Mouse (Mus musculus) ovary, postnatal 10 days (tissue): ENCODE results near the gene Capg.

ENCODE experiments used
- DNase-seq: peaks from one replicate; pipeline ENCODE4 v3.0.0; 2022; ENCODE audit warnings: low spot score

The Capg gene

DNA sequence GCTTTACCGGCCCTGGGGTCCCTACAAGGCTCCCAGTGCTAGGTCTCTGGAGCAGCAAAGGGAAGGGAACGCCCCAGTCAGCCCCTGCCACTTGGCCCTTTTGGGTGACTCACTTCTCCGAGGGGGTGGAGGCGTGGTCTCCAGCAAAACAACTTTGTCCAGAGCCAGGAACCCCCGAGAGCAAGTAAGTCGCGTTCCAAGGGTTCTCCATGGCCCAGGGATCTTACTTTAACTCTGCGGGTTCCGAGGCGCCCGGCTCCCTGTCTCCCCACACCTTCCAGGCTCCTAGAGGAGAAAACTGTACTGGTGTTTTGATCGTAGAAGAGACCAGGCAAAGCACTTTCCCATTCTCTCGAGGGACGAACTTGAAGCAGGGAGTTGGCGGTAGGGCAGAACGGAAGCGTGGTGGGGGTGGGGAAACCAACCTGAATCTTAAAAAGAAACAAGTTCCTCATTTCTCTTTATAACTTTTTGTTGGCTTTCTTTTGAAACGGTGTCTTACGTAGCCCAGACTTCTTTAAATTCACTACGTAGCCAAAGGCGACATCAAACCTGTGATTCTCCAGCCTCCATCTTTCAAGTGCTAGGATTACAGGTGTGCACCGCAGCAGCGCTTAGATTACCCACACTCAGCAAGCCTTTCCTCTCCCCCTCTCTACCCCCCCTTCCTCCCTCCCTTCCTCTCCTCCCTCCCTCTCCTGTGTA, at the start of gene Capg:
TSS of gene Capg (plus strand) at position 109 of the 705 bp plus-strand sequence.
- DNase-seq: peak; percentile 35

DNA sequence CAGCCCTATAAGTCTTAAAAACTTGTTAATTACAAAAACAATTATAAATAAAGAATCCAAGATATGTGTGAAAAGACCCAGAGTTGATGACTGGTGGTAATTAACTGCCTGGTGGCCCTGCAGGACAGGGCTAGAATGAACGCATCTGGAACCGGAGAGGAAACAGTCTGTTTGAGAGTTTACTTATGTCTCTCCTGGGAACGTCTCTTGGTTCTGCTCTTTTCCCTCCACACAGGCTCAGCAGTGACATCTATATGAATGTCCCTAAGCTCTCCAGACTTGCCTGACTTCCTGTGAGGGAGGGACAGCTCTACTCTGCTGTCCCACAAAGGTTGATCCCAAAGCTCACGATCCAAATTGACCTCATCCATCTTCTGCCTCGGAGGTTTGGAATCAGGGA, 45.2 kb upstream of the Capg start:
- no peak for DNase-seq

DNA sequence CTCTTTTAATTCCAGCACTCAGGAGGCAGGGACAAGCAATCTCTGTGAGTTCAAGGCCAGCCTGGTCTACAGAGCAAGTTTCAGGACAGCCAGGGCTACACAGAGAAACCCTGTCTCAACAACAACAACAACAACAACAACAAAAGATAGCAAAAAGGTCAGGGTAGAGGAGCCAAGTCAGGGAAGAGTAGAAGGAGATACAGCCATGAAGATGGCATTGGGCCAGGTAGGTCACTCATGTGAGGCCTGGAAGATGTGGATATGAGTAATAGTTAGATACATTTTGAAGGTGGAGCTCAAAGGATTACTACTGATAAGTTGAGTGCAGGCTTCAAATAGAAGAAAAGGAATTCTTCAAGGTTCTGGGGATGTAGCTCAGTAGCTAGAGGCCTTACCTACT, 40.9 kb upstream of the Capg start:
- DNase-seq: no peak

DNA sequence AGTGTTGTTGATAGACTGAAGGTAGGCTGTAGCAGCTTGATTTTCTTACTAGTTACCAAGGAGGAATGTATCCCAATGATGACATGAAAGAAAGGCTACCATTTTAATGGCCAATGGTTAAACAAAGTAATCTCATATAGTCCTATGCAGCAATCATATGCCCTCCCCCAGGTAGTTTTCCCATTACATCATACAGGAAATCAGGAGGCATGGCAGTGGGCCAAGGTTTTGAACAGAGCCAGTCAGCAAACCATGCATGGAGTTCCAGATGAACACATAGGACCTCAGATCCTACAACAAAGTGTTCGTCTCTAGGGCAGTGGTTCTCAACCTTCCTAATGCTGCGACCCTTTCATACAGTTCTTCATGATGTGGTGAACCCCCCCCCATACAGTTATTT, 40.3 kb upstream of the Capg start:
- DNase-seq: no peak

DNA sequence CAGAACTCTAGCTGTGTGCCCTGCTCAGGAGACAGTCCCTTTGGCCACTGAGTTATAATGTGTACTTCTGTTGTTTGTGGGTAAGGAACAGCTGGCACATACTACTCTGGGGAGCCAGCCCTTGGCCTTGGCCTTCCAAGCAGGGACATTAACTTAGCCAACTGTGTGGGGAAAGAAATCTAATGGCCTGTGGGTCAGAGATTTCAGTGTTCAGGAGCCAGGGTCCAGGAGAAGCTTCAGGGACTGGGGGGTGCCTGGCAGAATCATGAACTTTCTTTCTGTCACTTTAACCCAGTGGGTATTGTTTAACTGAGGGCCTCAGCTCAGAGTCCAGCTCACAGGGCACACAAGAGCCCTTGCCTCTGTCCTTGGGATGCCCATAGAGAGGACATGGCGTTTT, 38.1 kb upstream of the Capg start:
- no peak for DNase-seq

DNA sequence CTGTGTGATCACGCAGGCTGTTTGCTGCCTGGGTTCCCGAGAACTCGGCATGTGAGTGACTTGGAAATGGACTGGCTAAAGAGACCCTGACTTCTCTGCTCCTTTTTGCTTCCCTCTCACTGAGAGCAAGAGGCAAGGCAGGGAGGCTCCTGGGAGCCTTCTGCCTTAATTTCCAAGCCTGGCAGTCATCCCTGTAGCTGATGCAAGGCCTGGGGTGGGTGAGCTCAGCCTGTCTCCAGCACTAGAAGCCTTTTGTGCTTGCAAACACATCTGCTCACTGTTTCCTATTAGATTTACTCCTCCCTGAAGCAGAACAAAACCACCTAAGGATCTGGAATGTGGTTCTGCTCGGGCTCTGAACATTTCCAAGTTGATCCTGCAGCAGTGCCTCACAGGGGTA, 35.6 kb upstream of the Capg start:
- no peak for DNase-seq

DNA sequence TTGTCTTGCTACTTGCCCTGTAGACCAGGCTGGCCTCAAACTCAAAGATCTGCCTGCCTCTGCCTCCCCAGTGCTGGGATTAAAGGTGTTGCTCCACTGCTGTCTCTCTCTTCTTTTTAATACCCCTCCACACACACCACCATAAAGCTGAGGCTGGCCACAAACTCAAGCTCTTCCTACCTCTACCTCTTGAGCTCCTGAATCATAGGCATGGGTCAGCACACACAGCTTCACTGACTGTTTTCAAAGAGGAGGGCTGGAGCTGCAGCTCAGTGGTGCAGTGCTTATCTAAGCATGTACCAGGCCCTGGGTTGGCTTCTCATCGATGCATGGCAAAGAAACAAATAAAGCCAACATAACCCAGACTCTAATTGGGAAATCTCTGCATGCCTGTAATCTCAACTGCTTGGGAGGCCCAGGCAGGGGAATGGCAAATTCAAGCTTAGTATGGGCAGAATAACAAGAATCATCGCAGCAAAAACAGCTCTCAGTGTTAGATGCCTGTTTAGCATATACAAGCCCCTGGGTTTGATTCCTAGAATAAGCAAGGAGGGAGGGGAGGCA, 34.2 kb upstream of the Capg start:
- no peak for DNase-seq

DNA sequence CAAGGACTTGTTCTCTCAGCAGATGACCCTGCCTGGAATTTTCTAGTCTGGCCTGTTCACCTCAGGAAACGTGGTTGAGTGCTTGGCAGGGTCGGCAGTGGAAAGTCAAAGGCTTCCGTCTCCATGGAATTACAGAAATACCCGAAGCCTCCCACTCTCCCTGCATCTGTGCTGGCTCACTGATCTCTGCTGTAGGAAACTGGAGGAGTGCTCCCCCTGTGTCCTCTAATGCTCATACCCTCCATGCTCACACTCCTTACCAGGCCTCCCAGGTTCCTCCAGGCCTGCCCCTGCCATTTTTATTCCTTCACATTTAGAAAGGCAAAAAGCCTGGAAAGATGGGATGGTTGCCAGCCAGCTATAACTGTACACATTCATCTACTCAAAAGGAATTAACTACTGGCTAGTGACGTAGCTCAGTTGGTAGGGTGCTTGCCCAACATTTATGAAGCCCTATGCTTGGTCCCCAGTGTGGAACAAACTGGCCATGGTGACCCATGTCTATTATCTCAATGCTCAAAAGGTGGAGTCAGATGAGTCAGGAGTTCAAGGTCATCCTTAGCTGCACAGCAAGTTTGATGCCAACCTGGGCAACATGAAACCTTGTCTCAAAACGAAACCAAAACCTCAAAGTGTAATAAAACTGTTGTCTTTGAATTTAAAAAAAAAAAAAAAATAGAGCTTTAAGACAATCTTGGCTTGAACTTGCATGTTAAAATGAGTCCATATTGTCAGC, 33.3 kb upstream of the Capg start:
- no peak for DNase-seq

DNA sequence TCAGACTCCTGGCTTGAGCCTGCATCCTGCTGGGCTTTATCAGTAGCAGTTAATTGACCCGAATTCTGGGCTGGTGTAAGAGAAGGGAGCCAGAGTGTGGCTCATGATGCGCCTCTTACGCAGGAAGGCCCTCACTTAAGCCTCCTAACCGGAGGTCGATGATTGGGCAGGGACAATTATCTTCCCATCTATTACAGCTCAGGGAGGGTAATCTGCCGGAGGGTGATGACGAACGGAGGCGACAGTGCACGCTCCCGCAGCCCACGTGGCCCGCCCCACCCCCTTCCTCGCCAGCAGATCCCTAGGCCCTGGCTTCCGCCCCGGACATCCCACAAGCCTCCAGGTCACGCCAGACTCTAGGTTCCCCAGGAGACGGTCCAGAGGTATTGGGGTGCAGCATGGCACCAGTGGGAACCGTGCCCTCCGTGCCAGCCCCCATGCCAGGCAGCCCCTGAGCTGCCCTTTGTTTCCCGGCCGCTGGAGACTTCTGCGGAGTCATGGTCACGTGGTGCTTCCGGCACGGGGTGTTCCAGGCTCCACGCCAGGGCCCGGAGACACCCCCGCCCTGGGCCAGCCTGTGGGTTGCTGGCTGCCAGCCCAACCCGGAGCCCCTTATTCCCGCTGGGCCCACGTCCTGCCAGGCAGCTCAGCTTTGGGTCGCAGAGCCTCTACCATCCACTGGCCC, 31.7 kb upstream of the Capg start:
- peak; percentile 76 for DNase-seq

DNA sequence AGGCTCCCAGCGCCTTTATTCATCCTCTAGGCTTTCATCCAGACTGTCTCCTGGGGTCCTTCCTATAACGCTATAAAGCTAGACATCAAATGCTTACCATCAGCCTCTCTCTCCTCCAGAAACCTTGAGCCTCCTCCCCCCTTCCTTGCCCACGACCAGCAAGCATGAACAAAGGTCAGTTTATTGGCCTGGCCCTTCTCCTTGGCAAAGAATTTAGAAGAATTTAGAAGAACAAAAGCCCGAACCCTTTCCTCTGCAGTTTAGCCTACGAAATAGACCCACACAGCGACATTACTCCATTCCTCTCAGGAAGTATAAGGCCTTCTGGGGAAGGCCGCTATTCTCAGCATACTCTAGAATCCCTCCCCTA, 31.1 kb upstream of the Capg start:
- no peak for DNase-seq

DNA sequence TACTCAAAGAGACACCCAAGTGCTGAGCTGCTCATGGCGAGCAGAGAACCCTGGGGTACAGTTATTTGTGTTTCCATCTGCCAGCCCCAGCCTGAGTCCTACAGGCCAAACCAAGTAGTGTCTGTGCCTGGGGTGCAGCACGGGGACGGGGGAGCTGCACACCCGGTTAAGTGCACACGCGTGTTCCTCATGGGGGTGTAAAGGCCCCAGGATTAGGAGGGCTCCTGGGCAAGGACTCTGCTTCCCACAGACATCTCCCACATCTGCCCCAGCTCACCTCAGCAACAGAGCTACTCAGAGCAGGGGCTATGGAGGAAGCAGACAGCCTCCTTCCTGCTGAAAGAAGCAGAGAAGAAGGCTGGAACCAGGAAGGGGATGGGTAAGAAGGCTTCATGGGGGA, 28.5 kb upstream of the Capg start:
- no peak for DNase-seq

DNA sequence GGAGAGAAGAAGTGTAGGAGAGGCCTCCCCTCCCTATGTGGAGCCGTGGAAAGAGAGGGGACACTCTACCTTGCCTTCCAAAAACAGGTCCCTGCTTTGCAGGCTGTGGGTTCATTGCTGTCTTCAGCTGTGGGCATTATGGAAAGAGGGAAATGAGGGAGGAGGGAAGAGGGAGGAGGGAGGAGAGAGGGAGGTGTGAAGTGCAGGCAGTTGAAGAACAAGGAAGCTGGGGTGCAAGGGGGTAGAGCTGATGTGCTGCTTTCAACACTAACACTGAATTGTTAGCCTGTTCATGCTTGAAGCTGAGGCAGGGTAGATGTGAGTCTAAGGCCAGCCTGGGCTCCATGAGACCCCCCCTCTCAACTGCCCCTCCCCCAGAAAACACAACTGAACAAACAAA, 25.3 kb upstream of the Capg start:
- no peak for DNase-seq

DNA sequence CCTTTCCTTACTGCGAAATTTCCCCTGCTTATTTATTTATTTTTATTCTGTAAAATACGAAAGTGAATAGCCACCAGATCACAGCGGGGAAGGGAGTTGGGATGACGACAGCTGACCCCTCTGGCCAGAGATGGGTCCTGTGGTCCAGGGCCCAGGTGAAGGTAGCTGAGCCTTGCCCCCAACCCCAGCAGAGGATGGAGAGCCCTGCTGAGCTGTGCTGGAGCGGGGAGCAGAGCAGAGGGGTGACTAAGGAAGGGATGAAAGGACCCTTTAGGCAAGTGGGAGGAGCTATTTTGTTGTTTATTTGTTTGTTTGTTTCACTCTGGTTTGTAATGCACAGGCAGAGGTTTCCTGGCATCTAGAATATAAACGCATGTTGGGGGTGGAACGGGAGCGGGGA, 24.9 kb upstream of the Capg start:
- no peak for DNase-seq

DNA sequence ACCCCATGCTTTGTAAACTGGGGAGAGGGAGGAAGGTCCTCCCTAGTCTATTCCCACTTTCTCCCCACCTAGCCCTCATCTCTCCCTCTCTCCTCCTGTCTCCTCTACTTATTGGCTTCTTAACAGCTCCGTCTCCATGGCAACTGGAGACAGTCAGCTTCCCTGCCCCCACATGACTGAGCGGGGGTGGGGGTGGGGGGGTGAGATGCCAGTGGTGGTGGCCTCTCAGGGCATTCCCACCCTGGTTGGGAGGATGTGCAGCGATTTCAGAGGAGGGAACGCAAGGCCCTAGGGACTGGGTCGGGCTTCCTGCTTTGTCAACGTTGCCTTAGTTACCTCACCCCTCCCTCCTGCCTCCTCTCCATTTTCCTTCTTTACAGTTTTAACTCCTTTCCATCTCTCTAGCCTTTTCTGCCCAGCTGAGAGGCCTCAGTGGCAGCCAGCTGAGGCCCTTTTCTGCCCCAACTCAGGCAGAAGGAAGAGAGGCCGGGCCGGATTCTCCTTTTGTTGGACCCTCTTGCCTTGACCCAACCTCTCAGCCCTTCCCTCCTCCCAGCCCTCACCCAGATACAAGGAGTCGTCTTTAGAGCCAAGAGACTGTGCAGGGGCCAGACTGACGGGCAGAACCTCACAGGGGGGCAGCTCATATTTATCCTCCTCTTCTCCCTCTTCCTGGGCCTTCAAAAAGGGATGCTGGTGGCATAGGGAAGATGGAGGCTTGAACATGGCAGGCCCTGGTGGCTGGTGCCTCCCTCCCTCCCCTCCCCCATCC, 24.1 kb upstream of the Capg start:
- DNase-seq: no peak

DNA sequence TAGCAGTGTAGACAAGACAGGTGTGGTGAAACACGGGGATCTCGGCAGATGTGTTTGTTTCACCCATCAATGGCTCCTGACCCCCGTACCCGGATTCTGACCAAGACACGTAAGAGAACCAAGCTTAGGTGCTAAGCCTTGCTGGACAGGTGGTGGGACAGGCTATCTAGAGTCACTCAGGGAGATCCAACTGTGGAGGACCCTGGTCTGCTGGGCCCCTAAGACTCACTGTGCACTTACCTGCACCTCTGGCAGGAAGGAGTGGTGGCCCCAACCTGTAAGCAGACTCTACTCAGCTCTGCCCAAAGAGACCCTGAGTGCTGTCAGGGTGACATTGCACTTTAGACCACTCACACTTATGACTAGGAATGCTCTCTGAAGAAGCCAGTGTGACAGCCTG, 23.3 kb upstream of the Capg start:
- DNase-seq: no peak

DNA sequence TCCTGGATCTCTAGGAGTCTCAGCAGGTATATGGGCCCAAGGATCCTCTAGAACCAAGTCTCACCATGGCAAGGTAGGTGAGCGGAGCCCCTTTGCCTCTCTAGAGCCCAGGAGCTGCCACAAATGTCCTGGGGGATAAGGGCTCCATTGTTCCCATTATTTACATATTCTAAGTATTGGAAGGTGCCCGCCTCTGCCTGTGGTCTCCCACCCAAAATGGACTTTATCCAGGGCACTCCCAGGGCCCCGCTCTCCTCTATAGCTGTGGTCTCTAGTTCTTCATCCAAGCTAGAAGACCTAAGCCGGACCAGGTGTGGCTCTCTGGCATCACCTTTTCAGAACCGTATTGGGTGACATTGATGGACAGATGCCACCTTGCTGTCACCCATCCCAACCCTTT, 22.6 kb upstream of the Capg start, which contains the start of gene Sh2d6:
TSS of gene Sh2d6 (minus strand) at position 101 of the 400 bp plus-strand sequence.
- DNase-seq: no peak

DNA sequence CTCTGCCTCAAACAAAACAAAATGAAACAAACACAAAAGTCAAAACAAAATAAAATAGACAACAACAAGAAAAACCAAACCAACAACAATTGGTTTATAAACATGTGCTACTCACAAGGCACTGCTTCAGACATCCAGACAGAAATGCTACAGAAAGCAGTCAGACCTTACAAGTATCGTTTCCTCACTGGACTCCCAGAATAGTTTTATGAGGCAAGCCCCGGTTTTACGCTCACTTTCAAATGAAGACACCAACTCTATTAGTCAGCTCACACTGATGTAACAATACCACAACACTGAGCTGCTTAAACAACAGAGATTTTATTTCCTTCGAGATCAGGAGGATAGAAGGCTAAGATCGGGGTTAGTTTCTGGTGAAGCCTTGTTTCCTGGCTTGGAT, 21.9 kb upstream of the Capg start:
- DNase-seq: no peak

DNA sequence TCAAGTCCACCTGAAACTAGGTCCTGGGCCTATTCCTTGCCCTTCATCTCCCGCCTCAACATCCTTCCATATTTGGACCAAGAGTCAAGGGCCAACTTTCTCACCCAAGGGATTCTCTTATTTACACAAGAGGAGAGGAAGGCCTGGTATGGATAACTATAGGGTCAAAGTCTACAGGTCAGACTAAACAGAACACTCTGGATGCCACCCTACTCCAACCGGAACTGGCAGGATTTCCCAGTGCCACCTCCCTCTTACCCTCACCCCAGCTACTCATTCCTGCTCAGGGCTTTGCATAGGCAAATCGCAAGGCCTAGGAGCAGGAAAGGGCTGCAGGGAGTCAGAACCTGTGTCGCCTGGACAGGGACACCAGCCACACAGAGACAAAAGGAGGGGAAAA, 21.0 kb upstream of the Capg start:
- DNase-seq: no peak

DNA sequence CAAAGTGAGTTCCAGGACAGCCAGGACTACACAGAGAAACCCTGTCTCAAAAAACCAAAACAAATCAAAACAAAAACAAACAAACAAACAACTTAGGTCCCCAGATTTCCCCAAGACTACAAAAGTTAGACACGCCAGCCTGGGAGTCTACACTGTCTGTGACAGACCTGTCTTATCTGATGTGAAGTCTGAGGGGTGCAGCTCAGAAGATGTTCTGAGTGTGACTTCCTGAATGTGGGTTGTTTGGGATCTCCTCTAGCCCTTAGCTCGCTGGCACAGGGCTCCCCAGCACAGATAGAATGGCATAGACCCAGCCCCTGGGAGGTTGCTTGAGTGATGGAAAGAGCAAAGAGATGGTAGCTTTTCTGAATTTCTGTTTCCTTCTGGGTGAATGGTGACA, 20.0 kb upstream of the Capg start:
- DNase-seq: no peak

DNA sequence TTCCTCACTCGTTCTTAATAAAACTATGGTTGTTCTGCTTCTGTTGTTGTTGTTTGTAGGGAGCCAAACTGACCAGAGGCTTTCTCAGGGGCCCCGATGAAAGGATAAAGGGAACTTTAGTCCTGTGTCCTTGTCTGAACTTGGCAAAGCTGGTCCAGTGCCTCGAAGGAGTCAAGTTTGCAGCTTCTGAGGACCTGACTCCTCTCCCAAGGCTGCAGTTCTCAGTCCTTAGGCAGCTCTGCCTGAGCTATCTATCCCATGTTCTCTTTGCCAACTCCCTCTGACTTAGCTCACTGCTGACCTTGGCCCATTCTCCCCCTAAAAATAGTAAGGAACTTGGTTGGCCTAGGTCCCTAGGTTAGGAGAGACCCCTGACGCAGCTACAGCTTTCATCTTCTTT, 17.1 kb upstream of the Capg start:
- no peak for DNase-seq

DNA sequence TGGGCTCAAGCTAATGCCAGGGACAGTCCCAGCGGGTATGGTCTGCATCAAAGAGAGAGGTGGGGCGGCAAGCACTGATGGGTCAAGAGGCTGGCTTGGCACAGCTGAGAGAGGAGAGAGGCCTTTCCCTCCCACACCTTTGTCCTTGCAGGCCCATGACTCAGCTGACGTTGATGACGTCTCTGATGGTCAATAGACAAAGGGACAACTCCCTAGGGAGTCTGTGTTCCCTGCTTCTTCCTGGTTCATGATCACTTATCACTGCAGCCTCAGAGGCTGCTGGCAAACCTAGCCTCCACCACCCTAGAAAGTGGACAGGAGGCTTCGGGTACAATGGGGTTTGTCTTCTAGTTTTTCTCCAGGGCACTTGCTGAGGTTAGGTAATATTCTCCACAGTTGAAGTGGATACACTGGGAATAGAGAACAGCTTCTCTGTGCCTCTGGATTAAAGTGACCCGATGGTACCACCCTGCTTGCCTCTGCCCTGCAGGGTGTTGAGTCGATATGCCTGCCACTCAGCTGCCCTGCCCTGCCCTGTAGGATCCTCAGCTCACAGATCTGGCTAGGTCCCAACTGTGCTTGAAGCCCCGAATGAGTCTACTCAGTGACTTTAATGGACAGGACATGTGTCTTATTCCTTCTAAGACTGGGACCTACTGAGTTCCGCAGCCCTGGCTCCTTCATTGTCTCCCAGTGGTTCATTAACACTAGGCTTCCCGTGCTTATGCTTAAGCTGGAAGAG, 15.6 kb upstream of the Capg start:
- no peak for DNase-seq

DNA sequence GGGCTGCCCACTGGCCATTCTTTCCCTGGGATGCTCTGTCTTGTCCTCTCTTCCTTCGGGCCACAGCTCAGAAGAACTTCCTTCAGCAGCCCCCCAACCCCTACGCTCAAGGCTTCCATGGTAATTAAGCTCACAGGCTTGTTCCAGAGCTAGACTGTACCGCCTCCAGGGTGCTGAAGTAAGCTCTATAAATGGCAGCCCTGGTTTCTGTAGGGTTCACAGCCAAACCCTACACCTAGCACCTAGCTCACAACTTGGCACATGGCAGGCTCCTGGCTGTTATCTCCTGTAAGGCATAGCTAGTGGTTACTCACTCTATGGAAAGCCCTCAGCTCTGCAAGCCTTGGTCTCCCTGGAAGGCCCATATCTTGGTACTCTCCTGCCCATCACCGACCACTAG, 11.6 kb upstream of the Capg start:
- no peak for DNase-seq
